Mouse (Mus musculus) megakaryocyte, embryonic 14.5 days (primary cell): Measurements from ENCODE around the gene Mef2c.

Source experiments
- FLI1 ChIP-seq: IDR thresholded peaks from 2 replicates; pipeline ENCODE4 v1.6.1; 2012; ENCODE audit warnings: low read length, inconsistent platforms, mixed read lengths
- GATA1 ChIP-seq: IDR thresholded peaks from 3 replicates; pipeline ENCODE4 v1.6.1; 2012; ENCODE audit warnings: mixed read lengths, low read length, inconsistent platforms, borderline replicate concordance

- TF ChIP-seq FLI1: no peak
- no peak for TF ChIP-seq GATA1
Observed at GRCm38 (mm10) chr13:83652560-83652959, 148.7 kb downstream of the Mef2c start.
